Mouse (Mus musculus) neural tube, embryonic 15.5 days (tissue): ENCODE measurements around the gene Rassf6. TPM values are rescaled to one million over a fixed set of nuclear protein-coding genes. Genes with fewer than 3 reads are reported as not detected.

Experiments used
- ATAC-seq: fragments of 200-750 bp; cut with Nextera tagmentation; 2 replicates; pipeline ENCODE4 v1.8.0; 2017; ENCODE audit warnings: mild to moderate bottlenecking, moderate TSS enrichment, moderate library complexity; ENCODE audit not compliant: low FRiP score
- H3K27ac ChIP-seq: fragments of 300-500 bp; sonication (generic); replicated peaks from 2 replicates; pipeline ENCODE4 v1.5.1; 2015; ENCODE audit warnings: mild to moderate bottlenecking, inconsistent platforms
- H3K27me3 ChIP-seq: fragments of 300-500 bp; sonication (generic); replicated peaks from 2 replicates; pipeline ENCODE4 v1.6.1; 2015; ENCODE audit warnings: inconsistent platforms
- H3K36me3 ChIP-seq: fragments of 300-500 bp; sonication (generic); 2 replicates; pipeline ENCODE4 v1.6.1; 2015; ENCODE audit warnings: inconsistent platforms
- H3K4me1 ChIP-seq: fragments of 300-500 bp; sonication (generic); 2 replicates; pipeline ENCODE4 v1.6.1; 2015; ENCODE audit warnings: inconsistent platforms
- H3K4me2 ChIP-seq: fragments of 300-500 bp; sonication (generic); 2 replicates; pipeline ENCODE4 v1.6.1; 2015; ENCODE audit warnings: inconsistent platforms, mild to moderate bottlenecking, moderate library complexity
- H3K4me3 ChIP-seq: fragments of 300-500 bp; sonication (generic); replicated peaks from 2 replicates; pipeline ENCODE4 v1.5.1; 2015; ENCODE audit warnings: mild to moderate bottlenecking, inconsistent platforms
- H3K9ac ChIP-seq: fragments of 300-500 bp; sonication (generic); replicated peaks from 2 replicates; pipeline ENCODE4 v1.6.1; 2015; ENCODE audit warnings: mild to moderate bottlenecking, inconsistent platforms
- H3K9me3 ChIP-seq: fragments of 300-500 bp; sonication (generic); replicated peaks from 2 replicates; pipeline ENCODE4 v1.6.1; 2016; ENCODE audit warnings: inconsistent platforms
- WGBS: fragments of 180-500 bp; shearing (Covaris S2); methylation state at CpG from one replicate; pipeline ENCODE4 v1.1.7; 2015; ENCODE audit warnings: mixed read lengths; 5-methylcytosine and 5-hydroxymethylcytosine counted together
- polyA plus RNA-seq: library from polyadenylated mRNA; unstranded; fragments of >200 nt; fragmentation: Nextera tagmentation; extraction: Ambion mirVana; gene quantifications from 2 replicates; pipeline ENCODE4 v1.2.1, GENCODE M21; 2015

The Rassf6 gene
- polyA plus RNA-seq, 1 experiment from 2014 or later: 3.1 TPM

DNA sequence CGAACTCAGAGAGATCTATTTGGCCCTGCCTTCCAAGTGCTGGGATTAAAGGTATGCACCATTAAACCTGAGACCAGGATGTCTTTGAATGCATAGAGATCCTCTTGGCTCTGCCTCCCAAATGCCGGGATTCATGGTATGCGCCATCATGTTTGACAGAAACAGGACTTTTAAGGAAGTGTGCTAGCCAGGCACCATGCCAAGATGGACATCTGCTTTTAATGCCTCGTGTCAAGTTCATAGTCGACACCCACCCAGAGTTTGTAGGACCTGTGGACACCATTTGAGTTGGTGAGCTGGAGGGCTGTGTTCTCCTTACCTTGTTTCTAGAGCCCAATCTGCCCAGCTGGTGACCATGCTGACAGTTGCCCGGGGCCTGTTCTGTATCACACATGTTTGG is 48.5 kb downstream of the Rassf6 start:
- H3K36me3 ChIP-seq: no peaks in the 10 kb centered on the region
- WGBS: 90% methylated on average over 6 of the region's 6 CpGs

DNA sequence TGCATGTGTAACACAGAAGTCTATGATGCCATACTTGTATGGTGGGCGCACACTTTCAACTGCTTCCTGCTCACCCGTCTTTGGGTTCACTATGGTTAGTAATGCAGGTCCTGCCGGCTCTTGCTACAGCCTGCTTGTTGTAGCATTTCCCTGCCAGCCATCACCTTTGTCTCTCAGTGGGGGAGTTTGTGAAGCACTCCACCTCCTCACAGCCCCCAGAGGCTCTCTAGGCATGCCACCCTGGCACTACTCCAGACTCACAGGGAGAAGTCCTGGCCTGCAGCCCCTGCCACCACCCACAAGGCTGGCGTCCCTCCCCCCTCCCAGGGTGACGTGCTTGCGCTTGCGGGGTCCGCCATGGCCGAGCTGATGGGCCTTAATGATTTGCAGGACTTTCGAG is 49.8 kb downstream of the Rassf6 start:
- Histone ChIP-seq H3K4me3 (no peak overlapping the region), H3K9me3 (no peaks in the 10 kb centered on the region), H3K27ac (no peak overlapping the region), H3K4me1 (0 out of 2 replicates have a peak, but pooled peaks cover 3% of the 10 kb centered on the region), H3K4me2 (no peak overlapping the region), H3K27me3 (no peaks in the 10 kb centered on the region), H3K9ac (no peak overlapping the region), H3K36me3 (no peaks in the 10 kb centered on the region)
- ATAC-seq: no peak
- 89% methylated on average over 10 of the region's 10 CpGs for WGBS

More for the DNA sequence above, 48.5 kb downstream of the Rassf6 start:
- no peak for ATAC-seq
- Histone ChIP-seq H3K27me3 (no peaks in the 10 kb centered on the region), H3K4me1 (0 out of 2 replicates have a peak, but pooled peaks cover 3% of the 10 kb centered on the region), H3K4me3 (no peak overlapping the region), H3K9me3 (no peaks in the 10 kb centered on the region), H3K4me2 (no peak overlapping the region), H3K9ac (no peak overlapping the region), H3K27ac (no peak overlapping the region)

DNA sequence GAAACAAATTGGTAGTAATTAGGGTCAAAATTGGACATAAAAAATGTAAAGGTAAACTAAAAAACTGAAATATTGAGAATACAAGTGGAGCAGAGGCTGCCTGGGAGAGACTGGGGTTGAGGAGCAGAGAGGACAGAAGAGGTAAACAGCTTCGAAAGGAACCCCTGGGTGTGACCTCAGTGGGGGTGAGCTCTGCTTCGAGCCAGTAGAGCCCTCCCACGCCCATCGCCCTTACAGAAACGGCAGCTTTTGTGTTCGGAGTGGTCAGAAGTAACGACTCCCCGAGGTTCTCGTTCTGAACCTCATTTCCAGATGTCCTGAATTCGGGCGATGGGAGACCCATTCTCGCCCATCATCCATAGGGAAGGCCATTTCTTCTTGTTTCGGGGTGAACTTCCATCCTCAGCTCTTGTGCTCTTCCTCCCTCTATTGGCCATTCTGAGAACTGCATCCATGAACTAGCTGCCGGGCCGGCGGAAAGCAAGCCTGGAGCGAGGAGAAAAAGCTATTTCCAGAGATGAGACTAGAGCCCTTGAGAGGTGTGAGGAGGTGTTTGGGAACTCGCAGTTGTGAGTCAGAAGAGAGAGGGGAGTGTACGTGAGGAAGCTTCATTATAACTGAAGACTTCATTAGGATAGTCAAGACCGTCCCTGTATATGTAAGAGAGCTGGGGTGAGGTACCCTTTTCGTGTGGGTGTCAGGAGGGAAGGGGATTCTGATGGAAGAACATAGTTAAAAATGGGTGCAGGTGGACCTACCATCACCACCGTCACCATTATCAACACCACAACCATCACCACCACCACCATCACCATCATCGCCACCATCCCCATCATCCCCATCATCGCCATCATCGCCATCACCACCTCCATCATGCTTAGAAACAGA is 51.5 kb downstream of the Rassf6 start:
- Histone ChIP-seq H3K4me1 (0 out of 2 replicates have a peak, but pooled peaks cover 3% of the 10 kb centered on the region), H3K36me3 (no peaks in the 10 kb centered on the region), H3K27me3 (no peaks in the 10 kb centered on the region), H3K4me3 (peak overlapping the region; percentile 44), H3K9ac (peak overlapping the region; percentile 48), H3K4me2 (peak overlapping the region; percentile 77), H3K27ac (no peak overlapping the region), H3K9me3 (no peaks in the 10 kb centered on the region)
- WGBS: 27% methylated on average over 25 of the region's 25 CpGs
- peak; percentile 86 for ATAC-seq

DNA sequence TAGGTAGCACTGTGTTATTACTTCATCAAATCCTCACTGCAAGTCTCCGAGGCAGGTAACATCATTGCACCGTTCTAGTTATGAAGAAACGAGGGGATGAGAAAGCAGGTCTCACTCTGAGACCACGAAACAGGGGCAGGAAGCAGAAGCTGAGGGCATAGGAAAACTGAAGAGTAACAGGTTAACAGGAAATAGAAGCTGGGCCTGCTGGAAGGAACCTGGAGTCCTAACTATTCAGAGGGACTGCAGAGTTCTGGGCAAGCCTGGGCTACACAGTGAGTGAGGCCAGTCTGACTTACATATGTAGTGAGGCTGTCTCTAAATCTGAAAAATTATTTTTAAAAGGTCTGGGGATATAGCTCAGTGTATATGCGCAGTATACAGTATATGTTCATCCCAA is 52.4 kb downstream of the Rassf6 start:
- WGBS: 93% methylated on average over 5 of the region's 5 CpGs
- H3K9me3 ChIP-seq: no peaks in the 10 kb centered on the region
- no peak for ATAC-seq

DNA sequence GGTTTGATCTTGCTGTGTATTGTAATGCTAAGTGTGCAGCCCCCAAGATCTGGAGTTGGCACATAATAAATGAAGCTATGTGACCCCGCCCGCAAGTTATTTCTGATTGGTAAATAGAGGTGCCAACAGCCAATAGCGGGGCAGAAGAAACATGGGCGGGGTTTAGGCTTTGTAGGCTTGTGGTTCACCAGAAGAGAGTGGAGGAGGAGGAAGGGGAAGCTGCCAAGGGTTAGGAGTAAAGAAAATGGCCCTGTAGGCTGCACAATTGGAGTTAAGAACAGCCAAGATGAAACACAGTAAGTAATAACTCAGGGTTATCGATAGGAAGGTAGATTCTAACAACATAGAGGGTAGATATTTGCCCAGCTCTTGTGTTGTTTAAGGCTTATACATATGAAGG is 53.9 kb downstream of the Rassf6 start:
- H3K4me3 ChIP-seq: no peak overlapping the region
- no peak for ATAC-seq

More for the DNA sequence above, 52.4 kb downstream of the Rassf6 start:
- Histone ChIP-seq H3K9ac (no peak overlapping the region), H3K4me3 (no peak overlapping the region), H3K4me2 (no peak overlapping the region), H3K36me3 (no peaks in the 10 kb centered on the region), H3K4me1 (0 out of 2 replicates have a peak, but pooled peaks cover 3% of the 10 kb centered on the region), H3K27me3 (no peaks in the 10 kb centered on the region), H3K27ac (no peak overlapping the region)

DNA sequence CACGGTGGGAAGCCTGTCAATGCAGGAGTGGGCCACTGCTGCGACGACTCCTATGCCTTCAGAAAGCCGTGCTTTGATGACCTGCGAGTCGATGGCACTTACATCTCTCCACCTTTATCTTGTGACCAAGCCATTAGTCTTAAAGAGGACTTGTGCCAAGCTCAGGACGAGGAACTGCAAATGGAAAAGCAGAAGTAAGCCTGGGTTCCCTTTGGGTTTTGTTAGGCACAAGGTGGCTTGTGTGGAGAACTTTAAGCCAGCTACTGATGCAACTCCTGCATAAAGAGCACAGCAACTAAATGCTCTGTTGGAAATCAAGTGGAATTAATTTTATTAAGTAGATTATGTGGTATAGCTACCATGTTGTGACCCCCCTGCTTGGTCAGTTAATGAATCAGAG is 55.7 kb downstream of the Rassf6 start:
- no peak overlapping the region for H3K4me3 ChIP-seq
- H3K36me3 ChIP-seq: no peaks in the 10 kb centered on the region
- H3K9ac ChIP-seq: no peak overlapping the region
- 0 out of 2 replicates have a peak, but pooled peaks cover 3% of the 10 kb centered on the region for H3K4me1 ChIP-seq
- WGBS: 85% methylated on average over 7 of the region's 7 CpGs
- H3K27ac ChIP-seq: no peak overlapping the region
- H3K9me3 ChIP-seq: no peaks in the 10 kb centered on the region
- no peak for ATAC-seq
- H3K4me2 ChIP-seq: no peak overlapping the region
- no peaks in the 10 kb centered on the region for H3K27me3 ChIP-seq

More for the DNA sequence above, 53.9 kb downstream of the Rassf6 start:
- 0 out of 2 replicates have a peak, but pooled peaks cover 3% of the 10 kb centered on the region for H3K4me1 ChIP-seq
- H3K36me3 ChIP-seq: no peaks in the 10 kb centered on the region
- H3K9me3 ChIP-seq: no peaks in the 10 kb centered on the region
- H3K9ac ChIP-seq: no peak overlapping the region
- no peaks in the 10 kb centered on the region for H3K27me3 ChIP-seq
- no peak overlapping the region for H3K27ac ChIP-seq
- no peak overlapping the region for H3K4me2 ChIP-seq
- 75% methylated on average over 5 of the region's 5 CpGs for WGBS

DNA sequence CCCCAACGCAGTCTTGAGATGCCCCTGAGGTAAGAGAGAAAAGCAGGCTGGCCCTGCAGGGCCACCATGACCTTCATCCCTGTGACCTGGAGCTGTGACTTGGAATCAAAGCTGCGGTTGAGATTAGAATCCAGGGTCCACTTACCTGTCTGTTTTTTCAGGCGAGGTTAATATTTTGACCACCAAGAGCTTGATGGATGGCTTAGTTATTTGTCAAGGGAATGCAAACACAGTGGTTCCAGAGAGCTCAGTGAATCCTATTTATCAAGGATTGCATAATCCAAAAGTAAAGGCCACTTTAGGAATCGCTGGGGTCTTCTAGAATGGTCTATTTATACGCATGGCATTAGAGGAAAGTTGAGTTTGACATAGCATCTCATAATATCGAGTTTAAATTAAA is 58.3 kb downstream of the Rassf6 start:
- H3K27me3 ChIP-seq: no peaks in the 10 kb centered on the region
- no peak overlapping the region for H3K4me2 ChIP-seq
- WGBS: 94% methylated on average over 6 of the region's 6 CpGs
- H3K36me3 ChIP-seq: no peaks in the 10 kb centered on the region
- no peak overlapping the region for H3K27ac ChIP-seq
- no peaks in the 10 kb centered on the region for H3K4me1 ChIP-seq
- no peak overlapping the region for H3K9ac ChIP-seq
- H3K4me3 ChIP-seq: no peak overlapping the region
- no peaks in the 10 kb centered on the region for H3K9me3 ChIP-seq
- ATAC-seq: no peak

DNA sequence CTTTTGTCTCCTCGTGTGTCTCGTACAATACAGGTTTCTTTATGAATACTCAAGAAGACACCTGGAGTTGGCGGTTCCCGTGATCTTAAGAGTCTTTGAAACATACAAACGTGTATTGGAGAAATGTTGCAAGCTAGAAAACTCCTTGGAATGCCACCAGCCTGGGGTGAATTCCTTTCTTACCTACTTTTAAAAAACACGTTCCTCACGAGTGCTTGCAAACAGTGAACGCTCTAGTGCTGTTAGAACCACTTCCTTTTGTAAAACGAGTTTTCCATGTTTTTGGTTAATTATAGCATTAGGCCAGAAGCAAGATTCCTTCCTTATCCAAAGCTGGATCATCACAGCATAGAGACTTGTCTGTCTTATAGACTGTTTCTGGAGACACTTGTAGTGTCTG is 60.9 kb downstream of the Rassf6 start:
- ATAC-seq: no peak
- H3K27ac ChIP-seq: no peak overlapping the region
- H3K4me2 ChIP-seq: no peak overlapping the region
- H3K4me1 ChIP-seq: no peaks in the 10 kb centered on the region
- H3K9me3 ChIP-seq: no peaks in the 10 kb centered on the region
- no peaks in the 10 kb centered on the region for H3K36me3 ChIP-seq
- H3K4me3 ChIP-seq: no peak overlapping the region
- no peaks in the 10 kb centered on the region for H3K27me3 ChIP-seq
- 94% methylated on average over 9 of the region's 9 CpGs for WGBS
- no peak overlapping the region for H3K9ac ChIP-seq

DNA sequence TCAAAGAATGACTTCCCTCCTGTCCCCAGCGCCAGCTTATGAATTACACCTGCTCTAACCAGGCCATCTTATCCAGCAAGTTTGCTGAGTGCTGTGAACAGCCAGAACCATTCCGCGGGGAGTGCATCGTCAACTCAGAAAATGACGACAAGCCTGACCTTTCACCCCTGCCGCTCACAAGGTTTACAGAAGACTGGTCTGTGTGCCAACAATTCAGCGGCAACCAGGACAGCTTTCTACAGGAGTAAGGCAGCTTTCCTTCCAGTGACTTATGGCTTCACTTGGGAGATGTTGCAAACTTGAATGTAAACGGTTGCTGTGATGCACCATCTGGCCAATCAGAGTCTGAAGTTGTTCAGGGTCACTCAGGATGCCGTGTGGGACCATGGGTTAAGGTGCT is 62.7 kb downstream of the Rassf6 start:
- H3K27ac ChIP-seq: no peak overlapping the region
- no peaks in the 10 kb centered on the region for H3K9me3 ChIP-seq
- ATAC-seq: no peak
- no peaks in the 10 kb centered on the region for H3K27me3 ChIP-seq
- no peaks in the 10 kb centered on the region for H3K4me1 ChIP-seq
- no peak overlapping the region for H3K9ac ChIP-seq
- H3K4me2 ChIP-seq: no peak overlapping the region
- H3K36me3 ChIP-seq: no peaks in the 10 kb centered on the region
- 83% methylated on average over 9 of the region's 9 CpGs for WGBS
- H3K4me3 ChIP-seq: no peak overlapping the region

DNA sequence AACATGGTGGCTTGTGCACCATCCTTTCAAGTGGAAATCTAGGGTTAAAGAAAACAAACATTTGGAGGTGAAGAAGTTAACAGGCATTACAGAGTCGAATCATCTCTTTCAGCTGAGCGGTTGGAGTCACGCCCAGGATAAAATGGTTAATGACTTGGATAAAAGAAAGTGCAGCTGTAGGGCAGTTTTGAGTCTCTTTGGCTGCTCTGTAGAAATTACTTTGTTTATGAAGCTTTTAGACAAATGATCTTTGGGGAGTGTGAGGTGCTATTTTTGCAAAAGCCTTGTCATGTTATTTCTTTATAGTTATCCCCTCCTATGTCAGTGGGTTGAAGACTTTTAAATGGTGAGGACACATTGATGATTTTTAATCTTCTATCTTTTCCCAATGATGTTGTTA is 69.2 kb downstream of the Rassf6 start:
- H3K27ac ChIP-seq: no peak overlapping the region
- no peaks in the 10 kb centered on the region for H3K9me3 ChIP-seq
- no peaks in the 10 kb centered on the region for H3K4me1 ChIP-seq
- no peak for ATAC-seq
- H3K27me3 ChIP-seq: no peaks in the 10 kb centered on the region
- no peaks in the 10 kb centered on the region for H3K36me3 ChIP-seq
- no peak overlapping the region for H3K9ac ChIP-seq
- no peak overlapping the region for H3K4me3 ChIP-seq
- 15% methylated on average over 3 of the region's 3 CpGs for WGBS
- H3K4me2 ChIP-seq: no peak overlapping the region

DNA sequence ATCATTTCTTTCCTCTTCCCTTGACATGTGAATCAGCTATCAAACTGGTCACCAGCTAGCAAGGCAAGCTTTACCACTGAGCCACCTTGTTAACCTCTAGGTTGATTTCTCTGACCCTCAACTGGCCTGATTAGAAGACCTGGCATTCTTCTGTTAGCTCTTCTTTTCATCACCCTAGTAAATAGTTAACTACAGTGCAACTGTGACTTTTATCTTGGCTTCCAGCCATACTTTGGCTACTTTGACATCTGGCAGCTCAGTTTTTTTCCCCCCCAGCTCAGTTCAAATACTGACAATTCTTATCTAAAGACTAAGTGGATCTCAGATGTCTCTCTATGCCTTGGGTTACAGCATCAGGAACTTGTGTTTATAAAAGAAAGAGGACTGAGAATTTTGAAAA is 72.1 kb downstream of the Rassf6 start:
- Histone ChIP-seq H3K36me3 (no peaks in the 10 kb centered on the region), H3K27ac (no peak overlapping the region), H3K4me3 (no peak overlapping the region), H3K4me1 (no peaks in the 10 kb centered on the region), H3K4me2 (no peak overlapping the region), H3K9ac (no peak overlapping the region), H3K9me3 (no peaks in the 10 kb centered on the region), H3K27me3 (no peaks in the 10 kb centered on the region)
- ATAC-seq: no peak

DNA sequence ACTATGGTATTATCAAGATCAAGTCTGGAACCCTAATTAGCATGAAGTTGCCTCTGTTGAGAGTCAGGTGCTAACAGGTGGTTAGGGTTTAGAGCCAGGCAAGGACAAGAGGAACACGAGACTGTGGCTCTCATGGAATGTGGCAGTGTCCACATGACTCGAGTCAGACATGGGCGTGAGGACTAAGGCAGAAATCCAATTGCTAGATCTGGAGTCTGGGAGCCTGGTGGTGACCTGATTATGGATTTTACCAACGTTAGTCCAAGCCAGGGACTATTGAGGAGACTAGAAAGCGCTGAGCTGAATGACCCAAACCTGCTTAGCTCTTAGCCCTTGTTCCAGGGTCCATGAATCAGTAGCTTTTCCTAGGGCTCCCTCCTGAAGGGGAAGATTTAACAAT is 72.7 kb downstream of the Rassf6 start:
- no peaks in the 10 kb centered on the region for H3K4me1 ChIP-seq
- no peaks in the 10 kb centered on the region for H3K36me3 ChIP-seq
- WGBS: 85% methylated on average over 5 of the region's 5 CpGs
- no peak for ATAC-seq
- H3K9ac ChIP-seq: no peak overlapping the region
- H3K4me2 ChIP-seq: no peak overlapping the region
- no peaks in the 10 kb centered on the region for H3K9me3 ChIP-seq
- no peak overlapping the region for H3K27ac ChIP-seq
- H3K27me3 ChIP-seq: no peaks in the 10 kb centered on the region
- H3K4me3 ChIP-seq: no peak overlapping the region
